Mouse (Mus musculus) urinary bladder, adult 18-20 months (tissue): ENCODE data around the gene Angptl2.
A peak's percentile ranks its signal among the peaks of the same experiment; 100 is the strongest.

Source experiments
- DNase-seq, 2 experiments: peaks; one replicate each; pipeline ENCODE4 v3.0.0; 2022; ENCODE audit warnings: low spot score in 2 of 2, mixed read lengths in 2 of 2

Gene Angptl2

GRCm38 (mm10) chr2:33228551-33228950 lies 12.7 kb downstream of the Angptl2 start:
- no peak for DNase-seq

GRCm38 (mm10) chr2:33230701-33231100 lies 14.8 kb downstream of the Angptl2 start:
- DNase-seq = no peak

GRCm38 (mm10) chr2:33231788-33232187 lies 15.9 kb downstream of the Angptl2 start:
- DNase-seq = no peak

DNA sequence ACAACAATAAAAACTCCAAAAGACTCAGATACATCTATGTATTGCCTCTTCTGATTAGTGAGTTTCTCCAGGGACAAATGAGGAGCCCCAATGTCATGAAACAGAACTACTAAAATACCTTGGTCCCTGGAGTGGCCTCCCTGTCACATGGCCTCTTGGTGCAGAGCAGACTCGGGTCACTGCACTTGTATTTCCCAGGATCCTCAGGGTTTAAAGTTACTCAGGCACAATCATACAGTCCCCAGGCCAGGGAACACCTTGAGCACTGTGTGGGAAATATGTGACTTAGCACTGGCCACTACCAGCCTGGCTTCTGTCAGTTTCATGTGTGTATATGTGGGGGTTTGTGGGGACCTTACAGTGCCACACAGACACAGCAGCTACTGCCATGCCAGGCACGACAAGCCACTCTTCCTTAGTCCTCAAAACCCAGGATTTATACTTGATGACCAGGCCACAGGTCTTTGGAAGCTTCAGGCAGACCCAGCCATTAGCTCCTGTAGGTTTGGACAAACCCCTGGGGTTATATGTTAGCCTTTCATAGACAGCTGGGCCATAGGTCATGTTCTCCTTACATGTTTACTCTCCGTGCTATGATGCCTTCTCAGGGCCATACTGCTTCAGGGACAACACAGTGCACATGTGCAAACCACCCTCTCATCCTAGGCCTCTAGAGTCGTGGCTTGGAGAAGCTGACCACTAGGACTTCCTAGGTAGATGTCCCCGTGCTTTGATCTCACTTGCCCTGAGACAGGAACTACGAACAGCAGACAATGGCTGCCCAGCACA lies 17.1 kb downstream of the Angptl2 start:
- no peak for DNase-seq

DNA sequence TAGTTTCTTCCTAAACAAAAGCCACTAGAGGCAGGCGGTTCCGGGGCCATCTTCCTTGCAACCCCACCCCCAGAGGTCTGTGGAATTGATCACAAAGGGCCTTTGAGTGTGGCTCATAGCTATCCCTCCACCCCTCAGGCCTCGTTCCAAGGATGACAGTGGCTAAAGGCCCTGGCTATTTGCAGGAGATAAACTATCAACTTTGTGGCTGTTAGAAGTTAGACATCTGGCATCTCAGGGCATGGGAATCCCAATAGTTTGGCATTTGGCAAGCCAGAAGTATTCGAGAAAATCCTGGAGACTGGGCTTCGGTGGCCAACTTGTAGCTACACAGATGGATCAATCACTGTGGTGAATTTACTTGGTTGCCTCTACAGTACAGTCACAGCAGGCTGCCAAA lies 18.0 kb downstream of the Angptl2 start:
- DNase-seq = no peak

DNA sequence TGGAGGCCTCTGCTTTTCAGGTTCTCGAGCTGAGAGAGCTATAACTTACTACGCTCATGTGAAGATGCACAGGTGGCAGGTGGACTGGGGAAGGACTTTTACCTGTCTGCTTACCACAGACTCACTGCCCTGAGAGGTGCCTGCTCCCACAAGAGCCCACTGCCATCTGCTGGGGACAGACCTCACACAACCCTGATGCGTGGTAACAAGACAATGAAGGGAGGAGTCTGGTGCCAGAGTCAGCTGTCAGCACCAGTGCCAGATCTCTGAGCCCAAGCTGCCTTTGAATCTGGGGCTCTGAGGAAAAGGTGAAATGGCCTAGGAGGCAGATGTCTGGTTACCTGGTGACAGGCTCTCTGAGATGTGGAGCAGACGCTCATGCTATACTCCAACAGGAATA lies 19.0 kb downstream of the Angptl2 start:
- no peak for DNase-seq

DNA sequence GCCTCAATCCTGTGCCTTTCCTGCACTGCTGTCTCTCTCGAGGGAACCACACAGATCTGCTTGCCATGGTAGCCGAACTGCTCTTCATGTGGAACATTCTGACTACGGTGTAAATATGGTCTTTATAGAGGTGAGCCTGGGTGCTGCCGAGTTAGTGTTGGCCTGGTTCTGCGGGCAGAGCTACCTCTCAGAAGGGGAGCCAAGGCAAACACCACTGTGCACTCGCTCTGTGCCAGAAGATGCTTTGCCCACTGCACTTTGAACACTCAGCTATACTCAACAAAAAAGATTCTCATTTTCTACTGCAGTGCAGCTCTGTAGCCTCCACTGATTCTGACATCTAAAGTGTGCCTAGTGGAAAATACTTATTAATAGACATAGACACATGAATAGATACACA lies 21.7 kb downstream of the Angptl2 start:
- DNase-seq = no peak

GRCm38 (mm10) chr2:33244880-33245279 lies 29.0 kb downstream of the Angptl2 start:
- no peak for DNase-seq

DNA sequence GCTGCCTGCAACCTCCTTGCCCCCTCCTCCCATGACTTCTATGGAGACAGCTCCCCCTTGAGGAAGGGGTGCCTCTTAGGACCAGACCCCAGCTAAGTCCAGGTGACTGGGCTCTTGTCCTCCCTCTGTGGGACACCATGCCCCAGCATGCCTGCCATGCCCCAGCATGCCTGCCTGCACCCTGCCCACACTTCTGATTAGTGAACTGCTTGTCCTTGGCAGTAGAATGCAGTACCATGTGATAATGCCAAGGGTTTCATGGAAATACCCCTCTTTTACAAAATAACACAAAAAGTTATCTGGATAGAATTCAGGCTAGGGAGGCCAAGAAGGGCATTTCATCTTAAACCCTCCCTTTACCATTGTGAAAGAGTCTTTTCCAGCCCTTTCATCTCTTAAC lies 29.5 kb downstream of the Angptl2 start:
- DNase-seq = peak; percentile 20 to 21

GRCm38 (mm10) chr2:33246841-33247240 lies 31.0 kb downstream of the Angptl2 start:
- no peak for DNase-seq

DNA sequence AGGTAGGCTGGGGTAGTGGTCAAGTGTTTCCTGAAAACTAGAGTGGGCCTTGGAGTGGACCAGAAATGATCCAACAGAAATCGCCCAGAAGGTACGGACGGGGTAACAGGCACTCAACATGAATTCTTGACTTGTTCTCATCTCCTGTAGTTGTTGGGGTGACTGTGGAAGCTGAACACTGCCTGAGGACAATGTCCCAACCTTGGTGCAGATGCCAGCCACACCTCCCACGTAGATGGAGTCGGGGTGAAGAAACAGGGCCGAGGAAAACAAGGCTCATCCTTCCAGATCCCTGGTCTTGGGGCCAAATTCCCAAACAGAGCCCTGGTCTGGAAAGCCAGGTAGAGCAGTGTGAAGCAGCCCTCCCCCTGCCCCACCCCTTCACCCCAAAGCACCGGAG lies 32.7 kb downstream of the Angptl2 start:
- DNase-seq = no peak

- DNase-seq = no peak
Observed at GRCm38 (mm10) chr2:33249922-33250633, 34.2 kb downstream of the Angptl2 start.

DNA sequence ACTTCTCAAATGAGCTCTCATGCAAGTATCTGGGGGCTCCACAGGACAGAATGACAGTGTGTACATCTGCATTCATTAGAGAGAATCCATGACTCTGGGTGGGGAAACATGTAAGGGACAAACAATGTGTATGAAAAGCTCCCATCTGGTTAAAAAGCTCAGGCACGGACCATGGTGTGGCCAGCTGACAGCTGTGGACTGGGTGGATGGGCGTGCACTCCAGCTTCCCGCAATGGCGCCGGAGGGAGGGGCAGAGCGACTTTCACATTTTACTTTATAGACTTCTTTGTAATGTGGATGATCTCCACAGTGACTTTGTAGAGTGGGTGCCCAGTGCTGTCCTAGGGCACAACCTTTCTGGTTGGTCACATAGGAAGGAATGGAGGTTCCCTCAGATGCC lies 36.9 kb downstream of the Angptl2 start:
- DNase-seq = no peak

DNA sequence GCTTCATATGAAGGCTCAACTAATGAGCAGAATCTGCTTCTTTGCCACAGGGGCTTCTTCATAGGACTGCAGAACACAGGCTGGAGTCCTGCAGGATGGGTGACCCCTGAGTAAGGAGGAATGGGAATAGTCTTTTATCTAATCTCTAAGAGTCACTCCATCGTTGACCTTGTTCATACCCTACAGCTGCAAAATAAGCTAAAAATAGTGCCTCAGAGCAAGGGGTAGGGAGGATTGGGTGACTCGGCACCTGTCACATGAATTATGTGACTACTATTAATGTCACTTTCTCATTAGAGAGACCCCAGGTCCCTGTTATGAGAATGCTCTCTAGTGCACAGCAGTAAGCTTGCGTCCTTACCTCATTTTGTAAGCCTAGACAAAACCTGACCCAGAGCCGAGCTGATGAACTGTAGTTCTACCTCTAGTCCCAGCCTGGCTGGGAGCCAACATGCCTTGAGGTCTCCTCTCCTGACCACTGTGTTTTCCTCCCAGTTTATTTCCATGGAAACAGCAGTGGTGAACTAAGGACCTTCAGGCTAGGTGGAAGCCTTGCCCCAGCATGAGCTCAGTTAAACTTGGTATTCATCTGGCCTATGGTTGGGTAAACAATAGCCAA lies 37.8 kb downstream of the Angptl2 start:
- no peak for DNase-seq

GRCm38 (mm10) chr2:33254318-33254985 lies 38.6 kb downstream of the Angptl2 start:
- no peak for DNase-seq

DNA sequence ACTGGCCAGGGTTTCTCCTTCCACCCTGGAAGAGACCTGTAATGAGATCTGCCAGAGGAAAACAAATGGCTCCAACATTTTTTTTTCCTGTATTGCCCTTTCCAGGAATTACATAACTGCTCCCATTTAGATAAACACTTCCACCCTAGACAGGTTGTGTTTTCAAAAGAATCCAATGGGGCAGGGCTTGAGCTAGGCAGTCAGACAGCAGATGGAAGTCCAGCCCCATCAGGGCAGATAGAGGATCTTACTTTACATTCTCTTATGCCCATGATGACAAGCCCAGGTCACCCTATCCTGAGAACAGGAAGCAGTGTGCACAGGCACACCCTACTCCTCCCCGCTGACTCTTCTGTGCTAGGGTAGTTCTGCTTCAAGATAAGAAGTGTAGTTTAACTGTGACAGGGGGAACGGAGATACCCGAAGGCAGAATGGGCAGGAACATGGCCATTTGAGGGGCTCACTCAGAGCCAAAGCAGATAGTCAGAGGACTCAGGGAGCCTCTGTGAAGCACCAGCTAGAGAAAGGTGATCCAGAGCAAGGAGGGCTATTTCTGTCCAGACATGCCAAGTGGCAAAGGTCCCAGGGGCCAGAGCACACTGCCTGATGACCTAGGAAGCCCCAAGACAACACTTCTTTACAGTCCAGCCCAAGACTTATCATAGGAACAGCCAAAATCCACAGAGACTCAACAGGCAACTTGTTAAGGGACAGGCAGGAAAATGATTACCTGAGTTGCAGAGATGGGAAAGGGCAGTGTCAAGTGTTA lies 41.1 kb downstream of the Angptl2 start:
- DNase-seq = no peak

DNA sequence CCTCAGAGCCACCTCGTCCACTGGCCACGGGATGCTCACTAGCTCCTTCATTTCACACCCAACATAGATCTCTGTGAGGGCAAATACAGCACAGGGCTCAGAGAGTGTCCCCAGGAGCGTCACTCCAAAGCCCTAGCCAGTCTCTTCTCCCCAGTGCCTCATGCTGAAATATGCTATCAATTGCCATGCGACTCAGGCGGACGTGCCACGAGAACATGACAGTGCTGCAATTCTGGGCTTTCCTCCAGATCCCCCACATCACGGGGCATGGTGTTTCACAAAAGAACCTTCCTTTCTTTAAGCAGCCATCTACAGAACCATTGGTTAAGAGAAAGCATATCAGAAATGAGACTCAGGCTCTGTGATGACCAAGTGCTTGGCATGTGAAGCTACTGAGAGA lies 44.9 kb downstream of the Angptl2 start:
- no peak for DNase-seq

GRCm38 (mm10) chr2:33261475-33261874 lies 45.6 kb downstream of the Angptl2 start:
- DNase-seq = no peak

- DNase-seq = no peak
Observed at GRCm38 (mm10) chr2:33265793-33266192, 49.9 kb downstream of the Angptl2 start.

GRCm38 (mm10) chr2:33267075-33267474 lies 51.2 kb downstream of the Angptl2 start:
- DNase-seq = no peak

DNA sequence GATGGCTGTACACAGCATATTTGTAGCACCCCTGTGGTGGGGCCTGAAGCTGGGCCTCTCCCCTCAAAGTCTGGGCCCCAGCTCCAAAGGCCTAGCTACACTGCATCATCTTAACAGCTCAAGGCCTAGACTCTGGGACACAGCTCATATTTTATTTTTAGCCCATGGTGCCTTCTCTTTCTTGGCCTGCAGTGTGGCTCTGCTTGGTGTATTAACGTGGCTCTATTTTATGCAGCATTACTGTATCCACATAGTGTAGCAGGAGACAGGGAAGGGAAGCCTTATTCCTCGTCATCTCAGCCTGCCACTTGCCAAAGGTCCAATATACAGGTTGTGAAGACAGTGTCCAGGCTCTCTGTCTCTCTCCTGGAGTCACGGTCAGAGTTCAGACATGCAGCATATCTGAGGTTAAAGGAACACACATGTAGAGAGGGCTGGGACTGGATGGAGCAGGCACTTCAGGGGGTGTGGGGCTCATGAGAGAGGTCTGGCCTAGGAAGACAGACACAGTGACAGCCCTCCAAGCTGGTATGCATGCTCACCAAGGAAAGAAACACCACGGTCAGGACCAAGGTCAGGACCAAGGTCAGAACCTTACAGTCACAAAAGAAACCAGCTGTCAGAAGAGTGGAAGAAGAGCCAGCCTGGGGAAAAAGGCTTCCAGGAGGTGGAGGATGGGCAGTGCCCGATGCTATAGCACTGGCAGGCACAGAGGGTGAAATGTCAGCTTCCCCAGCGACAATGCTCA lies 52.7 kb downstream of the Angptl2 start:
- DNase-seq = no peak
